Mouse (Mus musculus) testis, adult 2 months (tissue): ENCODE data around the gene Slc37a4. TPM values are rescaled to one million over a fixed set of nuclear protein-coding genes. Genes with fewer than 3 reads are reported as not detected.

ENCODE experiments used
- H3K27ac ChIP-seq: fragments of 200-500 bp; 2 replicates; pipeline ENCODE4 v1.5.1; 2012; ENCODE audit warnings: low read depth, low read length; ENCODE audit not compliant: control insufficient read depth, insufficient read depth
- H3K27me3 ChIP-seq: fragments of 200-500 bp; 2 replicates; pipeline ENCODE4 v1.6.1; 2012; ENCODE audit warnings: mild to moderate bottlenecking, low read length, moderate library complexity; ENCODE audit not compliant: control insufficient read depth, insufficient read depth
- H3K36me3 ChIP-seq: fragments of 200-500 bp; 2 replicates; pipeline ENCODE4 v1.6.1; 2012; ENCODE audit warnings: mild to moderate bottlenecking, low read length; ENCODE audit not compliant: control insufficient read depth, insufficient read depth
- H3K4me1 ChIP-seq: fragments of 200-500 bp; 2 replicates; pipeline ENCODE4 v1.6.1; 2012; ENCODE audit warnings: low read length; ENCODE audit not compliant: control insufficient read depth, insufficient read depth
- H3K4me3 ChIP-seq: fragments of 200-500 bp; 2 replicates; pipeline ENCODE4 v1.5.1; 2012; ENCODE audit warnings: low read depth, mild to moderate bottlenecking, low read length, moderate library complexity, mixed read lengths; ENCODE audit not compliant: control insufficient read depth
- CTCF ChIP-seq: fragments of 200-500 bp; IDR thresholded peaks from 2 replicates; pipeline ENCODE4 v1.5.1; 2012; ENCODE audit warnings: low read depth, mild to moderate bottlenecking, inconsistent platforms, low read length, moderate library complexity; ENCODE audit not compliant: control insufficient read depth, insufficient read depth, insufficient replicate concordance
- POLR2A ChIP-seq: fragments of 200-500 bp; IDR thresholded peaks from 2 replicates; pipeline ENCODE4 v1.6.1; 2012; ENCODE audit warnings: low read depth, mild to moderate bottlenecking, inconsistent platforms, low read length, moderate library complexity; ENCODE audit not compliant: control insufficient read depth
- polyA plus RNA-seq: library from polyadenylated mRNA; depleted of rRNA; stranded (reverse); fragments of >200 nt; gene quantifications from 2 replicates; pipeline ENCODE4 v1.2.3, GENCODE M21; 2012

The Slc37a4 gene
- polyA plus RNA-seq, 1 experiment, result 14.1 TPM

DNA sequence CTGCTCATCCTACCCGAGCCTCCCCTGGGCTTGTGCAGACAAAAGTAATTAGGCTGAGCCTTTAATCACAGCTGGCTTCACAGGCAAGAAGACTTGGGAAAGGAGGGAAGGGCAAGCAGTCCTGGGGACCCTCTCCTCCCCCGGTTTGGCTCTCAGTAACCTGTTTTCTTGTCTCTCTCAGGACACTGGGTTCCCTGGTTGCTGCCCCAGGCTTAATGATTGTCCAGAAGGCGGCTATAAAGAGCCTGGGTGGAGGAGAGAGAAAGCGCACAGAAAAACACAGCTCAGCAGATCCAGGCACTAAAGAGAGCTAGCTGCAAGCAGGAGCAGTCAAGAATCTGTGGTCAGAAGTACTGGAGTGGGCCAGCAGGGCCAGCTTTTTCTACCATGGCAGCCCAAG, 1.4 kb downstream of the Slc37a4 start:
- peaks cover 3% of the 10 kb centered on the region for H3K36me3 ChIP-seq
- peaks cover 3% of the 10 kb centered on the region; the same call in 1 of the 2 replicates for H3K4me1 ChIP-seq
- peak overlapping the region; percentile 56 for H3K4me3 ChIP-seq
- peak overlapping the region; percentile 51; the same call in 1 of the 2 replicates for H3K27ac ChIP-seq
- TF ChIP-seq CTCF, result no peak
- no peak for TF ChIP-seq POLR2A
- H3K27me3 ChIP-seq, result no peaks in the 10 kb centered on the region

DNA sequence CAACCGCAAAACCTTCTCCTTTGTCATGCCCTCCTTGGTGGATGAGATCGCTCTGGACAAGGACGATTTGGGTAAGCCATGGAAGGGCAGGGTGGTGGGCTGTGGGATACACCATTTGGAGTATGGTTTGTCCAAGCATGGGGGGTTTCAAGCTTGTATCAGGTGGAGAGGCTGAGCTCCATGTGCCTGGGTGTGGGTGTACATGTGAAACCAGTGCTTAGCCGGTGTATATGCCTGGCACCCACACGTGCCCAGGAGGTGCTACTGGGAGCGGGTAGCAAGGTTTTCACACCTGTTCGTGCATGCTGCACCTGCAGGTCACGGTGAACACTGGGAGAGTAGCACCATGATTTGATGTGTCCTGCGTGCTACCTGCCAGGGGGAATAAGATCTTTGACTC, 1.9 kb downstream of the Slc37a4 start:
- Histone ChIP-seq H3K27ac (peak overlapping the region; percentile 51; the same call in 1 of the 2 replicates), H3K36me3 (peaks cover 3% of the 10 kb centered on the region), H3K4me3 (peak overlapping the region; percentile 56), H3K4me1 (peaks cover 3% of the 10 kb centered on the region; the same call in 1 of the 2 replicates), H3K27me3 (no peaks in the 10 kb centered on the region)
- TF ChIP-seq POLR2A, result no peak
- TF ChIP-seq CTCF, result no peak

DNA sequence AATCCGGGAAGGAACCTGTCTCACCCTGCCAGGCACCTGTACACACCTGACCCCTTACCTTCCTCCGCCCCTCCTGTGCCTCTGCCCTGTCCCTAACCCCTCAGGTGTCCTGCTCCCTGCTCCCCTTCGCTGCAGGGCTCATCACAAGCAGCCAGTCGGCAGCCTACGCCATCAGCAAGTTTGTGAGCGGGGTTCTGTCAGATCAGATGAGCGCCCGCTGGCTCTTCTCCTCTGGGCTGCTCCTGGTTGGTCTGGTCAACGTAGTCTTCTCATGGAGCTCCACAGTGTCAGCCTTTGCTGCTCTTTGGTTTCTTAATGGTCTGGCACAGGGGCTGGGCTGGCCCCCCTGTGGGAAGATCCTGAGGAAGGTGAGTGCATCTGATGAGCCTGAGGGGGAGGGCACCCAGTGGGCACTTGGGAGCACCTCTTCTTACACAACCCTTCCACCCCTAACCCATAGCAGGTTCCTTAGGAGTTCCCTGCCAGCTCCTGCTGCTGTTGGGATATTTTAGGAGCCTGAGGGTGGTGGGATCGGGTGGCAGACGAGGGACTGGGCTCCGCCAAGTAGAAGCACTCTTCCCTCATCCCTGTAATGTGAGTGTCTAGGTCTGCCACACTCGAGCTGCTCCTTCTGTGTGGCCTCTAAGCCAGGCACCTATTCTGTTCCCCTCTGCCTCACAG, 2.6 kb downstream of the Slc37a4 start:
- H3K4me1 ChIP-seq, result peaks cover 3% of the 10 kb centered on the region; the same call in 1 of the 2 replicates
- peak overlapping the region; percentile 26 for H3K4me3 ChIP-seq
- TF ChIP-seq CTCF (no peak), POLR2A (no peak)
- H3K36me3 ChIP-seq, result peaks cover 3% of the 10 kb centered on the region
- no peaks in the 10 kb centered on the region for H3K27me3 ChIP-seq
- H3K27ac ChIP-seq, result no peak overlapping the region

DNA sequence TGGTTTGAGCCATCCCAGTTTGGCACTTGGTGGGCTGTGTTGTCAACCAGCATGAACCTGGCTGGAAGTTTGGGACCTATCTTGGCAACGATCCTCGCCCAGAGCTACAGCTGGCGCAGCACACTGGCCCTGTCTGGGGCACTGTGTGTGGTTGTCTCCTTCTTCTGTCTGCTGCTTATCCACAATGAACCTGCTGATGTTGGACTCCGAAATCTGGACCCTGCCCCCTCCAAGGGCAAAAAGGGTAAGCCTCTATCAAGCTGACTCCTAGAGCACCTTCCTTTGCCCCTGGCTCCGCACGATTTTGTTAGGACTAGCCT, 3.1 kb downstream of the Slc37a4 start:
- no peaks in the 10 kb centered on the region for H3K27me3 ChIP-seq
- no peak overlapping the region for H3K4me3 ChIP-seq
- TF ChIP-seq POLR2A (no peak), CTCF (no peak)
- peaks cover 3% of the 10 kb centered on the region; the same call in 1 of the 2 replicates for H3K4me1 ChIP-seq
- no peak overlapping the region for H3K27ac ChIP-seq
- peaks cover 3% of the 10 kb centered on the region for H3K36me3 ChIP-seq

DNA sequence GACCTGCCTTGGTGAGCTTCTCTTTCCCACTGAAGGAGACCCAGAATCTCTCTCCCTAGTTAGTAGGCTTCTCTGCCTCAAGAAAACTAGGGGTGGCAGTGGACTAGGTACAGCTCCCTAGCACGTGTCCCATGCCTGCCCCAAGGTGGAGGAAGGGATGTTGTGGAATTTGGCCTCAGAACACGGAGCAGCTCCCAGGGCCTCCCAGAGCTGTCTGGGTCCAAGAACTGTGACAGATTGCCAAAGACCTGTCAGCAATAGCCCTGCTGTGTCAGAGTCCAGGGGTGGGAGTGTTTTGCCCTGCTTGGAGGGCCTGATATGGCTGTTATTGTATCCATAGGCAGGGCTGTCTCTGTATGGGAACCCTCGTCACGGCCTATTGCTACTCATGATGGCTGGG, 4.4 kb downstream of the Slc37a4 start:
- no peak overlapping the region for H3K27ac ChIP-seq
- peaks cover 3% of the 10 kb centered on the region; the same call in 1 of the 2 replicates for H3K4me1 ChIP-seq
- H3K36me3 ChIP-seq, result peaks cover 3% of the 10 kb centered on the region
- no peaks in the 10 kb centered on the region for H3K27me3 ChIP-seq
- no peak for TF ChIP-seq CTCF
- TF ChIP-seq POLR2A, result no peak
- H3K4me3 ChIP-seq, result no peak overlapping the region

DNA sequence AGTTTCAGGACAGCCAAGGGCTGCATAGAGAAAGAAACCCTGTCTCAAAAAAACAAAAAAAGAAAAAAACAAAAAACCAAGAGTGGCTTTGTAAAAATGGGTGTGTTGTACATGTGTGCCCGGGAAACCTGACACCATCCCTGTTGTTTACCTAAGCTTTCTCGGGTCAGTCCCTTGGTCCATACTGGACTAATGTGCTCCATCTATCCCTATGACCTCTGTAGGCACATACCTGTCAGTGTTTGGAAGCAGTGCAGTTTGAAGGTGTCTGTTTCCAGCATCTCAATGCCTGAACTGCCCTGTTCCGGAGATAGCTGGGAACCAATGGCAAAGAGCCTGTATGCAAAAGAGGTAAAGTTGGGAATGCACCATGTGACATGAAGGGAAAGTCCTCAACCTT, 8.4 kb downstream of the Slc37a4 start:
- H3K27ac ChIP-seq, result no peak overlapping the region
- peaks cover 3% of the 10 kb centered on the region for H3K36me3 ChIP-seq
- no peak overlapping the region for H3K4me3 ChIP-seq
- TF ChIP-seq POLR2A (no peak), CTCF (no peak)
- H3K4me1 ChIP-seq, result no peaks in the 10 kb centered on the region
- H3K27me3 ChIP-seq, result no peaks in the 10 kb centered on the region

DNA sequence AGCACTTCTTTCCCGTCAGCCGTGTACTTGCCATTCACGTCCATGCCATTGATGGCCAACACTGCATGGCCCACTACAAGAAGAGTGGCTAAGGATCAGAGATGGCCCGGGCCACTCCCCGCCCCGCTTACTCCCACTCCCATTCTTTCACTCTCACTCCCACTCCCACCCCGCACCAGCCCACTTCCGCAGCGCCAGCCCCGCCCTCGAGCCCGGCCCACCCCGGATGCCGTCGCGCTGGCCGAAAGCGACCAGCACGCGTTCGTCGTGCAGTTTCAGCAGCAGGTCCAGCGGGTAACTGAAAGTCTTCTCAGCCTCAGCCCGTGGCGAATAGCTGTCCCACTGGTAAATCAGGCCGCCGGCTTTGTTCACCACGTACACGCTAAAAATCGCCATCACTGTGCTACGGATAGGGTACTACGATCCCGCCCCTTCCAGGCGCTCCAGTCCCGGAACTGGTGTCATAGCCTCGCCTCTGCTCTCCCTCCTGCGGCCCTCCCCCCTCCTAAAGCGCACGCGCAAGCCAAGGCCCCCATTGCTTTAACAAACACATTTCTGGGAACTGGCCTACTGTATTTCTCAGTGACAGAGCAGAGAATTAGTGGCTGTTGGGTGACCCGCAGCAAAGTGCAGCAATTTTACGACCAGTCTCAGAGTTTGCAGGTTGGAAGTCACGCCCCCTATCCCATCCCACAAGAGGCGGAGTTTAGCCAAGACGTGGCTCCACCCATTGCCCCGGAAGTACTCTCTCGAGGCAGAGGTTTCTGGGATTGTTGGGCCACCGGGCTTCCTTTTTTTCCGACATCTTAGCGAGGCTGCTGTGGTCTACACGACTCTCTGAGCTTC, 10.5 kb downstream of the Slc37a4 start, which contains the start of the genes Rps25 and Trappc4:
Gene Rps25, plus strand, starts transcription at position 234 of the 846 bp plus-strand sequence.
Gene Trappc4, minus strand, starts transcription at position 695 of the 846 bp plus-strand sequence.
- Histone ChIP-seq H3K4me1 (no peaks in the 10 kb centered on the region), H3K27me3 (no peaks in the 10 kb centered on the region), H3K36me3 (peaks cover 2% of the 10 kb centered on the region), H3K4me3 (peak within 1 kb of the TSS; percentile 97), H3K27ac (peak within 1 kb of the TSS; percentile 97)
- peak; percentile 63; the same call in 1 of the 2 replicates for TF ChIP-seq POLR2A
- no peak for TF ChIP-seq CTCF
